Mouse (Mus musculus) MEL (cell line): ENCODE data around the gene Pon3. TPM values are rescaled to one million over a fixed set of nuclear protein-coding genes. Genes with fewer than 3 reads are reported as not detected.
A peak's percentile ranks its signal among the peaks of the same experiment; 100 is the strongest.

Experiments
- DNase-seq: peaks from one replicate; pipeline ENCODE4 v3.0.0; 2011; ENCODE audit warnings: low read depth, low spot score
- H3K27ac ChIP-seq: 2 replicates; pipeline ENCODE4 v1.5.1; 2012; ENCODE audit warnings: low read depth, mild to moderate bottlenecking, control low read depth, low read length, moderate library complexity; ENCODE audit not compliant: control insufficient read depth
- H3K27me3 ChIP-seq, 2 experiments: fragments of 150-350 bp in 1 of 2; sonication (generic) in 1 of 2; 2 replicates each; pipeline ENCODE4 v1.6.1; 2012; ENCODE audit warnings: low read length in 2 of 2, mild to moderate bottlenecking in 2 of 2, improper control_type of control experiment in 1 of 2, moderate library complexity in 1 of 2; ENCODE audit not compliant: insufficient read depth in 2 of 2, control insufficient read depth in 1 of 2
- H3K36me3 ChIP-seq, 2 experiments: 2 replicates each; pipeline ENCODE4 v1.6.1; 2012 to 2014; ENCODE audit warnings: low read length in 2 of 2, improper control_type of control experiment in 1 of 2, inconsistent platforms in 1 of 2, mild to moderate bottlenecking in 1 of 2; ENCODE audit not compliant: insufficient read depth in 2 of 2, control insufficient read depth in 1 of 2
- H3K4me1 ChIP-seq, 2 experiments: fragments of 150-350 bp in 1 of 2; sonication (generic) in 1 of 2; 2 replicates each; pipeline ENCODE4 v1.6.1; 2012; ENCODE audit warnings: low read length in 2 of 2, improper control_type of control experiment in 1 of 2, mild to moderate bottlenecking in 1 of 2; ENCODE audit not compliant: insufficient read depth in 2 of 2, control insufficient read depth in 1 of 2
- H3K4me3 ChIP-seq, 2 experiments: fragments of 150-350 bp in 1 of 2; sonication (generic) in 1 of 2; 2 replicates each; pipeline ENCODE4 v1.5.1; 2012; ENCODE audit warnings: low read depth in 2 of 2, low read length in 2 of 2, mild to moderate bottlenecking in 2 of 2, moderate library complexity in 2 of 2, control low read depth in 1 of 2, improper control_type of control experiment in 1 of 2; ENCODE audit not compliant: control insufficient read depth in 1 of 2, insufficient read depth in 1 of 2
- H3K79me2 ChIP-seq: 2 replicates; pipeline ENCODE4 v1.6.1; 2012; ENCODE audit warnings: mild to moderate bottlenecking, low read length, moderate library complexity; ENCODE audit not compliant: control insufficient read depth, poor library complexity, insufficient read depth
- H3K9ac ChIP-seq: 2 replicates; pipeline ENCODE4 v1.6.1; 2012; ENCODE audit warnings: low read depth, mild to moderate bottlenecking, control low read depth, low read length, moderate library complexity; ENCODE audit not compliant: control insufficient read depth, poor library complexity, severe bottlenecking
- H3K9me3 ChIP-seq: fragments of 150-350 bp; sonication (generic); replicated peaks from 2 replicates; pipeline ENCODE4 v1.6.1; 2012; ENCODE audit warnings: mild to moderate bottlenecking, low read length, improper control_type of control experiment, moderate library complexity; ENCODE audit not compliant: insufficient read depth
- BHLHE40 ChIP-seq: IDR thresholded peaks from 2 replicates; pipeline ENCODE4 v1.6.1; 2012; ENCODE audit warnings: low read depth, mild to moderate bottlenecking, inconsistent platforms, low read length, improper control_type of control experiment, borderline replicate concordance
- CHD2 ChIP-seq: IDR thresholded peaks from 2 replicates; pipeline ENCODE4 v1.6.1; 2011; ENCODE audit warnings: low read length, improper control_type of control experiment
- CTCF ChIP-seq, 3 experiments: IDR thresholded peaks in 2 of 3; conservative IDR thresholded peaks in 1 of 3; 2 replicates each; pipeline ENCODE4 v1.5.1; 2011 to 2012; ENCODE audit warnings: low read length in 3 of 3, low read depth in 2 of 3, mild to moderate bottlenecking in 2 of 3, improper control_type of control experiment in 1 of 3, inconsistent platforms in 1 of 3, mixed read lengths in 1 of 3, moderate library complexity in 1 of 3; ENCODE audit not compliant: control insufficient read depth in 1 of 3, insufficient read depth in 1 of 3, poor library complexity in 1 of 3, severe bottlenecking in 1 of 3
- E2F4 ChIP-seq: IDR thresholded peaks from 2 replicates; pipeline ENCODE4 v1.6.1; 2011; ENCODE audit warnings: low read depth, low read length, improper control_type of control experiment, borderline replicate concordance
- ELF1 ChIP-seq: IDR thresholded peaks from 2 replicates; pipeline ENCODE4 v1.6.1; 2014; ENCODE audit warnings: low read depth, mild to moderate bottlenecking, inconsistent platforms, low read length, improper control_type of control experiment, moderate library complexity
- EP300 ChIP-seq, 2 experiments: IDR thresholded peaks; 2 replicates each; pipeline ENCODE4 v1.6.1; 2011; ENCODE audit warnings: improper control_type of control experiment in 2 of 2, low read length in 2 of 2, low read depth in 1 of 2, mild to moderate bottlenecking in 1 of 2
- ETS1 ChIP-seq: IDR thresholded peaks from 2 replicates; pipeline ENCODE4 v1.6.1; 2012; ENCODE audit warnings: low read depth, mild to moderate bottlenecking, inconsistent platforms, low read length, improper control_type of control experiment, moderate library complexity
- GABPA ChIP-seq: IDR thresholded peaks from 2 replicates; pipeline ENCODE4 v1.6.1; 2012; ENCODE audit warnings: low read depth, mild to moderate bottlenecking, inconsistent platforms, low read length, improper control_type of control experiment, moderate library complexity
- GATA1 ChIP-seq: IDR thresholded peaks from 2 replicates; pipeline ENCODE4 v1.6.1; 2011; ENCODE audit warnings: low read depth, low read length, improper control_type of control experiment
- HCFC1 ChIP-seq: IDR thresholded peaks from 2 replicates; pipeline ENCODE4 v1.6.1; 2012; ENCODE audit warnings: low read depth, mild to moderate bottlenecking, inconsistent platforms, low read length, improper control_type of control experiment, moderate library complexity
- JUND ChIP-seq: IDR thresholded peaks from 2 replicates; pipeline ENCODE4 v1.6.1; 2011; ENCODE audit warnings: low read depth, mild to moderate bottlenecking, improper control_type of control experiment, low read length
- KAT2A ChIP-seq: conservative IDR thresholded peaks from 2 replicates; pipeline ENCODE4 v1.6.1; 2012; ENCODE audit warnings: low read depth, low read length, improper control_type of control experiment, inconsistent platforms
- MAFK ChIP-seq: IDR thresholded peaks from 2 replicates; pipeline ENCODE4 v1.6.1; 2011; ENCODE audit warnings: low read depth, mild to moderate bottlenecking, low read length, improper control_type of control experiment, borderline replicate concordance
- MAX ChIP-seq: IDR thresholded peaks from 2 replicates; pipeline ENCODE4 v1.6.1; 2011; ENCODE audit warnings: low read length, improper control_type of control experiment
- MAZ ChIP-seq: IDR thresholded peaks from 2 replicates; pipeline ENCODE4 v1.6.1; 2012; ENCODE audit warnings: low read depth, mild to moderate bottlenecking, inconsistent platforms, low read length, improper control_type of control experiment
- MEF2A ChIP-seq: IDR thresholded peaks from 2 replicates; pipeline ENCODE4 v1.6.1; 2014; ENCODE audit warnings: low read depth, mild to moderate bottlenecking, inconsistent platforms, low read length, improper control_type of control experiment; ENCODE audit not compliant: poor library complexity, insufficient replicate concordance, severe bottlenecking; ENCODE audit errors: extremely low read depth
- MXI1 ChIP-seq: IDR thresholded peaks from 2 replicates; pipeline ENCODE4 v1.6.1; 2011; ENCODE audit warnings: mild to moderate bottlenecking, low read depth, low read length, improper control_type of control experiment
- MYB ChIP-seq: IDR thresholded peaks from 2 replicates; pipeline ENCODE4 v1.6.1; 2011; ENCODE audit warnings: mild to moderate bottlenecking, low read depth, low read length, improper control_type of control experiment
- MYC ChIP-seq: IDR thresholded peaks from 2 replicates; pipeline ENCODE4 v1.6.1; 2011; ENCODE audit warnings: low read depth, mild to moderate bottlenecking, low read length, improper control_type of control experiment, moderate library complexity
- NELFE ChIP-seq: IDR thresholded peaks from 2 replicates; pipeline ENCODE4 v1.6.1; 2011; ENCODE audit warnings: low read depth, low read length, improper control_type of control experiment
- NRF1 ChIP-seq: IDR thresholded peaks from 2 replicates; pipeline ENCODE4 v1.6.1; 2014; ENCODE audit warnings: low read depth, mild to moderate bottlenecking, inconsistent platforms, low read length, improper control_type of control experiment, moderate library complexity; ENCODE audit not compliant: poor library complexity, insufficient read depth, severe bottlenecking
- POLR2A ChIP-seq, 2 experiments: IDR thresholded peaks; 2 replicates each; pipeline ENCODE4 v1.6.1; 2011 to 2012; ENCODE audit warnings: low read length in 2 of 2, mild to moderate bottlenecking in 2 of 2, control low read depth in 1 of 2, improper control_type of control experiment in 1 of 2, low read depth in 1 of 2, moderate library complexity in 1 of 2; ENCODE audit not compliant: control insufficient read depth in 1 of 2, insufficient read depth in 1 of 2, poor library complexity in 1 of 2
- POLR2AphosphoS2 ChIP-seq: IDR thresholded peaks from 2 replicates; pipeline ENCODE4 v1.6.1; 2011; ENCODE audit warnings: low read length, improper control_type of control experiment
- POLR2AphosphoS5 ChIP-seq: IDR thresholded peaks from 2 replicates; pipeline ENCODE4 v1.6.1; 2012; ENCODE audit warnings: low read depth, borderline replicate concordance, mild to moderate bottlenecking, inconsistent platforms, low read length, moderate library complexity, mixed read lengths
- RCOR1 ChIP-seq: IDR thresholded peaks from 2 replicates; pipeline ENCODE4 v1.6.1; 2012; ENCODE audit warnings: low read depth, mild to moderate bottlenecking, inconsistent platforms, low read length, improper control_type of control experiment
- SIN3A ChIP-seq: IDR thresholded peaks from 2 replicates; pipeline ENCODE4 v1.6.1; 2012; ENCODE audit warnings: low read length, improper control_type of control experiment, inconsistent platforms
- SMC3 ChIP-seq: IDR thresholded peaks from 2 replicates; pipeline ENCODE4 v1.6.1; 2011; ENCODE audit warnings: low read depth, low read length, improper control_type of control experiment
- TAL1 ChIP-seq: IDR thresholded peaks from 2 replicates; pipeline ENCODE4 v1.6.1; 2012; ENCODE audit warnings: mild to moderate bottlenecking, inconsistent platforms, low read length, moderate library complexity, mixed read lengths
- TBP ChIP-seq: IDR thresholded peaks from 2 replicates; pipeline ENCODE4 v1.8.0; 2011; ENCODE audit warnings: low read depth, low read length, improper control_type of control experiment
- TCF12 ChIP-seq: IDR thresholded peaks from 2 replicates; pipeline ENCODE4 v1.6.1; 2014; ENCODE audit warnings: low read depth, mild to moderate bottlenecking, inconsistent platforms, low read length, improper control_type of control experiment, moderate library complexity
- UBTF ChIP-seq: IDR thresholded peaks from 2 replicates; pipeline ENCODE4 v1.6.1; 2012; ENCODE audit warnings: low read depth, mild to moderate bottlenecking, inconsistent platforms, low read length, improper control_type of control experiment, moderate library complexity, borderline replicate concordance; ENCODE audit not compliant: insufficient read depth
- USF1 ChIP-seq: IDR thresholded peaks from 2 replicates; pipeline ENCODE4 v1.6.1; 2014; ENCODE audit warnings: low read depth, mild to moderate bottlenecking, inconsistent platforms, low read length, improper control_type of control experiment, moderate library complexity
- USF2 ChIP-seq, 2 experiments: IDR thresholded peaks; 2 replicates each; pipeline ENCODE4 v1.6.1; 2011 to 2012; ENCODE audit warnings: improper control_type of control experiment in 2 of 2, low read length in 2 of 2, borderline replicate concordance in 1 of 2, inconsistent platforms in 1 of 2, low read depth in 1 of 2, mild to moderate bottlenecking in 1 of 2; ENCODE audit not compliant: insufficient read depth in 1 of 2
- ZKSCAN1 ChIP-seq: IDR thresholded peaks from 2 replicates; pipeline ENCODE4 v1.6.1; 2012; ENCODE audit warnings: low read depth, mild to moderate bottlenecking, inconsistent platforms, low read length, improper control_type of control experiment, moderate library complexity
- ZNF384 ChIP-seq: IDR thresholded peaks from 2 replicates; pipeline ENCODE4 v1.6.1; 2012; ENCODE audit warnings: low read depth, mild to moderate bottlenecking, inconsistent platforms, low read length, improper control_type of control experiment
- polyA plus RNA-seq, 2 experiments: library from polyadenylated mRNA; stranded (reverse) in 1 of 2; unstranded in 1 of 2; fragments of >175 nt in 1 of 2; fragments of >200 nt in 1 of 2; gene quantifications; 2 replicates each; pipeline versions ENCODE4 v1.2.1 to v1.2.4; 2012; ENCODE audit warnings: low replicate concordance in 2 of 2, low read depth in 1 of 2; ENCODE audit not compliant: insufficient read length in 2 of 2, insufficient read depth in 1 of 2, missing spikeins in 1 of 2
- total RNA-seq: library from RNA; depleted of rRNA; stranded (reverse); fragments of 300-350 nt; gene quantifications from 2 replicates; pipeline ENCODE4 v1.2.3, GENCODE M21; 2012

Pon3 gene
- total and polyA plus RNA-seq, 3 experiments, result 2.9 to 5.9 TPM; not detected in 1

DNA sequence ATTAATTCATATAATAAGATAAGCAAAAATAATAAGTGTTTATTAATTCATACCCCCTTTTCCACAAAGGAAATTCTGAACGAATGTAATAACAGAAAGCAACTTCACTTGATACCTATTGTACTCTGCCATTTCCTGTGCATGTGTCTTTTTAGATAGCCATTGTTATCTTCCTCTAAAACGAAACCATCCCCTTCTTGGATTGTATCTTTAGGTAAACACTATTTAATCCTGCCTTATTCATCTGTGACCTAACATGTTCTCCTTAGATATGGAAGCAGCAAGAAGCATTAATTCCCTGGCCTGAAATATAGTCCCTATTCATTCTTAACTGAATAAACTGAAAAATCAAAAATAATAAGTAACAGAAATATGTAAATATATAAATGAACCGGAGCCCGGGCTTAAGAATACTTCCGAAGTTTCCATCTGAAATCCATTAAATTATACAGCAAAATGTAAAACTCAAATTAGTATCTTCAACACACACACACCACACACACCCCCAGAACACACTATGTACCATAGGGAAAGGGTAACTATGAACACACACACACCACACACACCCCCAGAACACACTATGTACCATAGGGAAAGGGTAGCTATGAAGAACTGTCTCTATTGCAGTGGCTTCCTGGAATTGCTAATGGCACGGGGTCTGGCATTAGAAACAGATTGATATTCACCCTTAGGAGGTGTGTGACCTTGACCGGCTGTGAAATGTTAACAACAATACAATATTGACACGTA lies 7.3 kb upstream of the Pon3 start:
- peaks cover 11 to 13% of the 10 kb centered on the region in 2 experiments for H3K4me1 ChIP-seq
- H3K27me3 ChIP-seq, result no peaks in the 10 kb centered on the region
- TF ChIP-seq MAX (no peak; the same call in 1 of the 2 replicates), USF1 (no peak), ZKSCAN1 (no peak), MEF2A (no peak), USF2 (IDR thresholded peaks at IDR 0.05; ENCODE audit: borderline replicate concordance in 1 of 2, insufficient read depth in 1 of 2, low read depth in 1 of 2, low read length in 2 of 2) (no peak), CTCF (IDR thresholded peaks at IDR 0.05 in 2 of 3, conservative IDR thresholded peaks at IDR 0.05 in 1 of 3; ENCODE audit: control insufficient read depth in 1 of 3, insufficient read depth in 1 of 3, low read depth in 2 of 3, low read length in 3 of 3, poor library complexity in 1 of 3, severe bottlenecking in 1 of 3) (no peak), ELF1 (0 out of 2 replicates have a peak, but pooled peaks have one; percentile 30), SIN3A (peak; percentile 76), TAL1 (peak; percentile 73), UBTF (no peak), TCF12 (peak; percentile 97), POLR2AphosphoS5 (no peak), MAFK (0 out of 2 replicates have a peak, but pooled peaks have one; percentile 46), BHLHE40 (peak; percentile 56; the same call in 1 of the 2 replicates), MAZ (no peak), CHD2 (no peak), JUND (no peak), SMC3 (no peak), TBP (no peak), GABPA (no peak), ZNF384 (no peak), POLR2AphosphoS2 (peak; percentile 48; the same call in 1 of the 2 replicates), GATA1 (peak; percentile 95), POLR2A (IDR thresholded peaks at IDR 0.05; ENCODE audit: control insufficient read depth in 1 of 2, insufficient read depth in 1 of 2, low read depth in 1 of 2, low read length in 2 of 2, poor library complexity in 1 of 2) (no peak), NELFE (no peak), ETS1 (peak; percentile 87), MYC (peak; percentile 70; the same call in 1 of the 2 replicates), KAT2A (peak; percentile 17; the same call in 1 of the 2 replicates), EP300 (IDR thresholded peaks at IDR 0.05; ENCODE audit: low read depth in 1 of 2, low read length in 2 of 2) (peak; percentile 97), MXI1 (peak; percentile 67; the same call in 1 of the 2 replicates), MYB (peak; percentile 51; the same call in 1 of the 2 replicates), E2F4 (no peak), HCFC1 (no peak), RCOR1 (peak; percentile 78), NRF1 (no peak)
- peak overlapping the region; percentile 39 for H3K27ac ChIP-seq
- H3K36me3 ChIP-seq, result peaks cover 3 to 14% of the 10 kb centered on the region in 2 experiments; a peak in 3 of 4 replicates
- H3K9ac ChIP-seq, result no peak overlapping the region
- H3K9me3 ChIP-seq, result no peaks in the 10 kb centered on the region
- DNase-seq, result peak; percentile 50
- no peaks in the 10 kb centered on the region for H3K79me2 ChIP-seq
- peak overlapping the region in 1 of 2 experiments; percentile 9; a peak in 1 of 4 replicates for H3K4me3 ChIP-seq
